Mouse (Mus musculus): Measurements from ENCODE around the gene Vmn1r59. TPM values are rescaled to one million over a fixed set of nuclear protein-coding genes. Genes with fewer than 3 reads are reported as not detected.
"Not testable (repeated sequence)": the region's sequence is repeated elsewhere in the genome, so short reads cannot be mapped to it uniquely, and the experiment has no call there.

The Vmn1r59 gene
- polyA plus RNA-seq (2012; rRNA removed): not detected in 2 replicates

- no peak for DNase-seq
- Histone ChIP-seq H3K4me1 (ENCODE audit: control insufficient read depth, insufficient read depth, low read length) (no peaks in the 10 kb centered on the region), H3K27ac (ENCODE audit: insufficient read depth, low read length) (no peak within 1 kb of the TSS), H3K4me3 (replicated peaks; ENCODE audit: insufficient read depth, low read depth, low read length) (no peak within 1 kb of the TSS), H3K27me3 (ENCODE audit: control insufficient read depth, insufficient read depth, low read length) (no peaks in the 10 kb centered on the region; the same call in 1 of the 2 replicates)
- TF ChIP-seq POLR2A (IDR thresholded peaks at IDR 0.05; ENCODE audit: borderline replicate concordance, insufficient read depth, low read length) (no peak), CTCF (IDR thresholded peaks at IDR 0.05; ENCODE audit: borderline replicate concordance, insufficient read depth, low read depth, low read length) (no peak)
Measured at GRCm38 (mm10) chr7:5456674-5457073, at the start of gene Vmn1r59. TSS of gene Vmn1r59 (minus strand) at chr7:5456774.

- H3K27ac ChIP-seq (ENCODE audit: insufficient read depth, low read length); H3K27me3 ChIP-seq (ENCODE audit: control insufficient read depth, insufficient read depth, low read length); H3K4me3 ChIP-seq (replicated peaks; ENCODE audit: insufficient read depth, low read depth, low read length); H3K4me1 ChIP-seq (ENCODE audit: control insufficient read depth, insufficient read depth, low read length); DNase-seq: not testable (repeated sequence)
Measured at GRCm38 (mm10) chr7:5493856-5494255, 37.3 kb upstream of the Vmn1r59 start, which contains the start of gene Vmn2r28. TSS of gene Vmn2r28 (minus strand) at chr7:5493956.

GRCm38 (mm10) chr7:5454011-5454410, 2.6 kb downstream of the Vmn1r59 start:
- H3K4me1 ChIP-seq (ENCODE audit: control insufficient read depth, insufficient read depth, low read length); H3K4me3 ChIP-seq (replicated peaks; ENCODE audit: insufficient read depth, low read depth, low read length); DNase-seq; H3K27me3 ChIP-seq (ENCODE audit: control insufficient read depth, insufficient read depth, low read length); H3K27ac ChIP-seq (ENCODE audit: insufficient read depth, low read length): not testable (repeated sequence)
- WGBS: 64% methylated on average over 3 of the region's 3 CpGs

DNA sequence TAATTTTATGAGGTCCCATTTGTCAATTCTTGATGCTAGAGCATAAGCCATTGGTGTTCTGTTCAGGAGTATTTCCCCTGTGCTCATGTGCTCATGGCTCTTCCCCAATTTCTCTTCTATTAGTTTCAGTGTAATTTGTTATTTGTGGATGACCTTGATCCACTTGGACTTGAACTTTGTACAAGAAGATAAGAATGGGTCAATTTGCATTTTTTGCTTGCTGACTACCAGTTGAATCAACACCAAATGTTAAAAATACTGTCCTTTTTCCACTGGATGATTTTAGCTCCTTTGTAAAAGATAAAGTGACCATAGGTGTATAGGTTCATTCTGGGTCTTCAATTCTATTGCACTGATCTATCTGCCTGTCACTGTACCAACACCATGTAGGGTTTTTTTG, 7.9 kb downstream of the Vmn1r59 start:
- TF ChIP-seq CTCF (IDR thresholded peaks at IDR 0.05; ENCODE audit: borderline replicate concordance, insufficient read depth, low read depth, low read length) (no peak), POLR2A (IDR thresholded peaks at IDR 0.05; ENCODE audit: borderline replicate concordance, insufficient read depth, low read length) (no peak)
- Histone ChIP-seq H3K4me3 (replicated peaks; ENCODE audit: insufficient read depth, low read depth, low read length) (no peak overlapping the region), H3K27me3 (ENCODE audit: control insufficient read depth, insufficient read depth, low read length) (no peaks in the 10 kb centered on the region), H3K4me1 (ENCODE audit: control insufficient read depth, insufficient read depth, low read length) (no peaks in the 10 kb centered on the region), H3K27ac (ENCODE audit: insufficient read depth, low read length) (no peak overlapping the region)
- DNase-seq: no peak

- H3K4me3 ChIP-seq (replicated peaks; ENCODE audit: insufficient read depth, low read depth, low read length); H3K27me3 ChIP-seq (ENCODE audit: control insufficient read depth, insufficient read depth, low read length); H3K27ac ChIP-seq (ENCODE audit: insufficient read depth, low read length); H3K4me1 ChIP-seq (ENCODE audit: control insufficient read depth, insufficient read depth, low read length); DNase-seq: not testable (repeated sequence)
Measured at GRCm38 (mm10) chr7:5413296-5413695, 43.3 kb downstream of the Vmn1r59 start, which contains the start of gene Vmn1r58. TSS of gene Vmn1r58 (minus strand) at chr7:5413396.

DNA sequence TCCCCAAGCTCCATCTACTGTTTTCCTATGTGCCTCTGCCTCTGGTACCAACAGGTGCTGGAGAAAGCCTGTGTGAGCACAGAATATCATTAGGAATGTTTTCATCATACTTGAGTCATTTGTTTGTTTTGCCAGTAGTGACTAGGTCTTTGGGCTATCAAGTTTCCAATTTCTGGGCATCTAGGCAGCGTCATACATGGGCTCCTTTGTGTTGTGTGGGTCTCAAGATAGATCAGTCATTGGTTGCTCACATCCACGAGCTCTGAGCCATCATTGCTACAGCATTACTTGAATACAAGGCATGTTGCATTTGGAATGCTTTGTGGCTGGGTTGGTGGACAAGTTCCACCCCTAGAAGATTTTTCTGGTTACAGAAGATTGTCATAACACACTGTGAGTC, 50.4 kb downstream of the Vmn1r59 start:
- H3K4me3 ChIP-seq (replicated peaks; ENCODE audit: insufficient read depth, low read depth, low read length): no peak overlapping the region
- no peaks in the 10 kb centered on the region for H3K4me1 ChIP-seq (ENCODE audit: control insufficient read depth, insufficient read depth, low read length)
- no peak for DNase-seq
- 13% methylated on average over 2 of the region's 2 CpGs for WGBS
- no peaks in the 10 kb centered on the region for H3K27me3 ChIP-seq (ENCODE audit: control insufficient read depth, insufficient read depth, low read length)
- H3K27ac ChIP-seq (ENCODE audit: insufficient read depth, low read length): no peak overlapping the region
- TF ChIP-seq POLR2A (IDR thresholded peaks at IDR 0.05; ENCODE audit: borderline replicate concordance, insufficient read depth, low read length) (no peak), CTCF (IDR thresholded peaks at IDR 0.05; ENCODE audit: borderline replicate concordance, insufficient read depth, low read depth, low read length) (no peak)

Other genes starting within 250 kb of the Vmn1r59 start
- gene Vmn1r57, start 238.3 kb downstream of the Vmn1r59 start, polyA plus RNA-seq (2012; rRNA removed): not detected in 2 replicates
- gene Gm5065, start 106.2 kb downstream of the Vmn1r59 start, polyA plus RNA-seq (2012; rRNA removed): not detected in 2 replicates
- not detected in 2 replicates for gene Nlrp2, start 105.7 kb downstream of the Vmn1r59 start, polyA plus RNA-seq (2012; rRNA removed)
- not detected in 2 replicates for gene Vmn1r58, start 43.4 kb downstream of the Vmn1r59 start, polyA plus RNA-seq (2012; rRNA removed)
- not detected in 2 replicates for gene Vmn2r28, start 37.2 kb upstream of the Vmn1r59 start, polyA plus RNA-seq (2012; rRNA removed)
- gene Vmn1r60, start 90.5 kb upstream of the Vmn1r59 start, polyA plus RNA-seq (2012; rRNA removed): not detected in 2 replicates
- gene Vmn1r61, start 156.5 kb upstream of the Vmn1r59 start, polyA plus RNA-seq (2012; rRNA removed): not detected in 2 replicates
- not detected in 2 replicates for gene Vmn1r62, start 216.9 kb upstream of the Vmn1r59 start, polyA plus RNA-seq (2012; rRNA removed)

All from cerebellum, adult 2 months (tissue).